Mouse (Mus musculus): ENCODE results near the gene Ubxn11. TPM values are rescaled to one million over a fixed set of nuclear protein-coding genes. Genes with fewer than 3 reads are reported as not detected.

Gene Ubxn11
- 10.0 TPM for polyA plus RNA-seq (2021)

DNA sequence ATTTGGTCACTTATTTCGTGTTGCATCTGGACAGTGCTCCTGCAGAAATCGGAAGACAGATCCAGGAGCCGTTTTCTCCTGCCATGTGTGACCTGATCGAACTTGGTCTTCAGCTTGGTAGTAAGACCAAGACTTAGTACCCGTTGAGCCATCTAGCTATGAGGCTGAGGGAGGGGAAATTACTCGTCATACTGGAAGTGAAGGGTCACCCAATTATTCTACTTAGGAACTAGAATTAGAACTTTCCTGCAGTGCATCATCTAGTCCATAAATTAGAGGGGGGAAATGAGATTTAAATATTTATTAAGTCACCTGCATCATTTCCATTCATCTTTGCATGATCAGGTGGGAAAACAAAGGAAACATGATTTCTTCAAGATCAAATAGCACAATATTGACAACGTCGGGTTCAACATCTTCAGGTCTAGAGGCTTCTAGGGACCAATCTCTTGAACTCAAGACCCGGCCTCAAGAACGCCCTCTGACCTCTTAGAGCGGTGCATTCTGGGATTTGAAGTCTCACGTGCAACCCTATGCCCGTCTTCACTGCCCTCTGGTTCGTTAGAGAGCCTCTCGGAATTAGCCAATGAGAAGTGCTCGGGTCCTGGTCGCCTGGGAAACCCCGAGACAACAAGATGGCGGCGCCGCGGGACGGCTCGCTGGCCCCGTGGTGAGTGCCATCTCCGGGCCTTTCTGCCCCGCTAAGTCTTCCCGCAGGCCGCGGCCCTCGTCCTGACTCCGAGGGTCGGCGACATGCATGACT is at the start of gene Ubxn11:
Gene Ubxn11, plus strand, starts transcription at position 592 of the 763 bp plus-strand sequence.
- CTCF ChIA-PET: no interaction called here
- POLR2A ChIA-PET: no interaction called here
- DNase-seq (ENCODE audit: low read depth, low spot score) (no peak), ATAC-seq (peak; percentile 90)
- H3K27me3 ChIP-seq: no peaks in the 10 kb centered on the region
- TF ChIP-seq CTCF (IDR thresholded peaks at IDR 0.05): no peak
- in situ Hi-C loops (cut with MboI; ENCODE audit: low pct_unique_long_range_greater_than_20kb): no loop called here

DNA sequence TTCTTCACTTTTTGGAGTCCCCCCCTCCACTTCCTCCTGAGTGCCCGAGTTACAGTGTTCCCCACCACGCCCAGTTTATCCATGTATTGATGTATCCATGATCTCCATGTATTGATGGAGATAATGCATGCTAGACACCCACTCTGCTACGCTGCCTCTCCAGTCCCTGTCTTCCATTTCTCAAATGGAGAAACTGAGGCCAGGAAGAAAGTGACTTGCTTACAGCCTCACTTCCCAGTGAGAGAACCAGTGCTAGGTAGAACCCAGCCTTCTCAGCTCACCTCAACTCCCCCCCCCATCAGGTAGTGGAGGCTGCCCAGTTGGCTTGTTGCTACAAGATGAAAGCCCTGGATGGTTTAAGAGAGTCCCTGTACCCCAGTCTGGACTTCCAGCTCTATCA is 48.8 kb upstream of the Ubxn11 start, which contains the start of gene Zfp683:
Gene Zfp683, plus strand, starts transcription at position 301 of the 400 bp plus-strand sequence.
- in situ Hi-C loops (cut with MboI; ENCODE audit: low pct_unique_long_range_greater_than_20kb): no loop called here
- TF ChIP-seq CTCF (IDR thresholded peaks at IDR 0.05): no peak
- DNase-seq (ENCODE audit: low read depth, low spot score): no peak

DNA sequence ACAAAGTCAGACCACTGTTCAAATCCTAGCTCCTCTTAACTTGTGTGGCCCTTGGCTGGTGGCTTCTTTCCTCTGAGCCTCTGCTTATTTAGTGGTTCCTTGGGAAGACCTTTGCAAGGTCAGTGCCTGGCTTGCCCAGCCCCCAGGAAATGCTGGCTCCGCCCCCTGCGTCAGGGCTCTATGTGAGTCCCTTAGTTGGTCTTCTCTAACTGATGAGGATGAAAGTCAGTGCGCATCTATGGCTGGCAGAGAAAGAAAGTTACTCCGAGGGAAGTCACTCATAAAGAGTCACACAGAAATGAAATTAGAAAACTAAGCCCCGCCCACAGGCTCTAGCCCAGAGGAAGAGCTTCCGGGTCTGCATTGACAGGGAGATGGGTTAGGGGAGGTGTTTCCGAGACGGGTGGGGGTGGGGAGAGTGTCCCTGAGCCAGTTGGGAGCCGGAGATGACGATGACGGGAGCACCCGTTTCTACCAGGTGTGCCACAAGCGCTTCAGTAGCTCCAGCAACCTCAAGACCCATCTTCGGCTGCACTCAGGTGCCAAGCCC is 44.1 kb upstream of the Ubxn11 start:
- no peaks in the 10 kb centered on the region for H3K27me3 ChIP-seq
- POLR2A ChIA-PET: no interaction called here
- no peak for TF ChIP-seq CTCF (IDR thresholded peaks at IDR 0.05)
- CTCF ChIA-PET: no interaction called here
- in situ Hi-C loops (cut with MboI; ENCODE audit: low pct_unique_long_range_greater_than_20kb): no loop called here
- ATAC-seq (no peak), DNase-seq (ENCODE audit: low read depth, low spot score) (no peak)

More for the DNA sequence above, 48.8 kb upstream of the Ubxn11 start, which contains the start of gene Zfp683:
- H3K27me3 ChIP-seq: no peaks in the 10 kb centered on the region
- ChIA-PET POLR2A (no interaction called here), CTCF (no interaction called here)
- ATAC-seq: no peak

DNA sequence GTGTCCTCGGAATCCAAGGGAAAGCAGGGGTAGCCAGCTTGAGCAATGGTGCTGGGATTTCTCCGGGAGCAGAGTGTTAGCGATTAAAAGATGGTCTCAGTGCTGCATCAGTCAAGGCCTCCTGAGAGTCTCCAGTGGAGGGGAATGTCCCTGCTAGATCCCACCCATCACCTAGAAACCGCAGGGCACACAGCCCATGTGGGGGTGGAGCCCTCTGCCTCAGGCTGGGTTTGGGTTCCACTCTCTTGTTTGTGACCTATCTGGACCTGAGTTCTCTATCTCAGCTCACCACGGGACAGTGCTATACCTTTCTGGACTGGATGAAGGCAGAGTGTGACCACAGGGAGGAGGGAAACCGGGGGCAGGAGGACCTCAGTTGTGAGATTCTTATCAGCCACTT is 43.5 kb upstream of the Ubxn11 start:
- POLR2A ChIA-PET: no interaction called here
- H3K27me3 ChIP-seq: no peaks in the 10 kb centered on the region
- DNase-seq (ENCODE audit: low read depth, low spot score): no peak
- ATAC-seq: no peak
- CTCF ChIA-PET: no interaction called here
- TF ChIP-seq CTCF (IDR thresholded peaks at IDR 0.05): no peak
- in situ Hi-C loops (cut with MboI; ENCODE audit: low pct_unique_long_range_greater_than_20kb): no loop called here

DNA sequence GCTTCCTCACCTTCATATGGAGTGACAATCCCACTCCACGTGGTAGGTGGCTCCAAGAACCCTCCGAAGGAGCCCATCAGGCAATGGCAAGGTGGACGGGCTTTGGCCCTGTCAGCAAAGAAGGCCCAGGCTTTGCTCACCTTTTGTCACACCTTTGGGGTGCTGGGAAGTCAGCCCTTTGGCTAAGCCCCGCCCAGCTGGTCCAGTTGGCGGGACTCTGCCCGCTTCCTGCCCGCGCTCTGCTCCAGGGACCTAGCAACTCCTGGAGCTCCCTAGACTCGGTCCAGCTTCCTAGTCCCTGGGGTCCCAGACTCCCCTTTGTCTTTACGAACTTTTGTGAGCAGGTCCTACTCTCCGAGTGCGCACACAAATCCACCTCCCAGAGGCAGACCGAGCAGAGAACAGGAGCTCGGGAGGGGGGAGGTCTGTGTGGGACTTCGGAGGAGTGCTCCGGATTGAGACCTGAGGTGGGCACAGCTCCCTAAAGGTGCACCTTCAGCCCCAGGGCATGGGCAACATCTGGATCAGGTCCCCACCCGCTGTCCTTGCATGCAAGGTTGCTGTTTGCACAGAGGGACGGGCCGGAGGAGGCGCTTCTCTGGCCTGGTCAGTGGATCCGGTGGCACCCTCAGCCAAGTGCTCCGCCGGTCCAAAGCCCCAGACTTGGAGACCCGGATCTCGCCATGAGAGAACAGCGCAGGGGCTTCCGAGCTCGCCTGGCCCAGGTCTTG is 42.1 kb upstream of the Ubxn11 start, which contains the start of gene Crybg2:
Gene Crybg2, plus strand, starts transcription at position 681 of the 731 bp plus-strand sequence.
- POLR2A ChIA-PET: no interaction called here
- no peaks in the 10 kb centered on the region for H3K27me3 ChIP-seq
- TF ChIP-seq CTCF (IDR thresholded peaks at IDR 0.05): no peak
- DNase-seq (ENCODE audit: low read depth, low spot score) (no peak), ATAC-seq (no peak)
- CTCF ChIA-PET: no interaction called here
- in situ Hi-C loops (cut with MboI; ENCODE audit: low pct_unique_long_range_greater_than_20kb): no loop called here

DNA sequence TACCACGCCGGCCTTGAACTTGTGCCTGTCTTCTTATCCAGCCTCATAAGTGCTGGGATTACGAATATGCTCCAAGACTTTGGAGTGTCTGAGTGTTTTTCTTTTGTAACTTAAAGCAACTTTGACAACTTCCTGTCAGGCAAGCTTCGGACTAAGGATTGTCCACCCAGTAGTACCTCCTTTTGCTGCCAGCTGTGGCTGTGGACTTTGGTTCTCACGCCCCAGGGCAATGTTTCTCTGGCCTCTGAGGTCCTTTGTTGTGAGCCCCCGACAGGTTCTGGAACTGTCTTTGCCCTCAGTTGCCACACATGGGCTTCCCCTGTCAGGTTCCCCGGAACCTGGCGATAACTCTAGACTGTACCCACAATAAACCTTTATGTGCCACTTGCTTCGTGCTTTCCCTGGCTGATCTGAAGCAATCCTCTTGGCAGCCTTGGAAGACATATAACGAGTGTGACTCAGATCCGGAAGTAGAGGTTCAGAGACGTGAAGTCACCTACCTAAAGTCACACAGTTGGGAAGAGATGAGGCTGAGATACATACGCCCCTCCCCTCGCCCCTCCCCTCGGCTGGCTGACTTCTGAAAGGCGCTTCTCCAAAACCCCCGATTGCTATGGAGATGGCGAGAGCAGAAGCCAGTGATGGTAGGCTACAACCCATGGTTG is 41.1 kb upstream of the Ubxn11 start:
- H3K27me3 ChIP-seq: no peaks in the 10 kb centered on the region
- no peak for DNase-seq (ENCODE audit: low read depth, low spot score)
- TF ChIP-seq CTCF (IDR thresholded peaks at IDR 0.05): no peak
- ChIA-PET CTCF (no interaction called here), POLR2A (no interaction called here)
- ATAC-seq: no peak
- in situ Hi-C loops (cut with MboI; ENCODE audit: low pct_unique_long_range_greater_than_20kb): no loop called here

- no peak for DNase-seq (ENCODE audit: low read depth, low spot score)
- POLR2A ChIA-PET: no interaction called here
- no peaks in the 10 kb centered on the region for H3K27me3 ChIP-seq
- ATAC-seq: no peak
- CTCF ChIA-PET: no interaction called here
- no peak for TF ChIP-seq CTCF (IDR thresholded peaks at IDR 0.05)
- in situ Hi-C loops (cut with MboI; ENCODE audit: low pct_unique_long_range_greater_than_20kb): no loop called here
Measured at GRCm38 (mm10) chr4:134061944-134062446, 40.4 kb upstream of the Ubxn11 start.

- POLR2A ChIA-PET: no interaction called here
- in situ Hi-C loops (cut with MboI; ENCODE audit: low pct_unique_long_range_greater_than_20kb): no loop called here
- no peak for TF ChIP-seq CTCF (IDR thresholded peaks at IDR 0.05)
- CTCF ChIA-PET: no interaction called here
- ATAC-seq (no peak), DNase-seq (ENCODE audit: low read depth, low spot score) (no peak)
- H3K27me3 ChIP-seq: no peaks in the 10 kb centered on the region
Measured at GRCm38 (mm10) chr4:134062561-134062960, 39.8 kb upstream of the Ubxn11 start.

GRCm38 (mm10) chr4:134065431-134066004 is 36.9 kb upstream of the Ubxn11 start:
- no peak for ATAC-seq
- H3K27me3 ChIP-seq: no peaks in the 10 kb centered on the region

GRCm38 (mm10) chr4:134067383-134067782 is 35.0 kb upstream of the Ubxn11 start:
- ChIA-PET CTCF (no interaction called here), POLR2A (no interaction called here)
- DNase-seq (ENCODE audit: low read depth, low spot score) (no peak), ATAC-seq (no peak)
- TF ChIP-seq CTCF (IDR thresholded peaks at IDR 0.05): no peak
- in situ Hi-C loops (cut with MboI; ENCODE audit: low pct_unique_long_range_greater_than_20kb): no loop called here
- H3K27me3 ChIP-seq: no peaks in the 10 kb centered on the region

More at GRCm38 (mm10) chr4:134065431-134066004, 36.9 kb upstream of the Ubxn11 start:
- DNase-seq (ENCODE audit: low read depth, low spot score): no peak
- ChIA-PET POLR2A (no interaction called here), CTCF (interaction anchor here (1.4 kb wide), 1 partner anchor 22 kb away, joined by 3 read pairs; no protein-coding TSS in a partner anchor)
- no peak for TF ChIP-seq CTCF (IDR thresholded peaks at IDR 0.05)
- in situ Hi-C loops (cut with MboI; ENCODE audit: low pct_unique_long_range_greater_than_20kb): no loop called here

Measured in Patski (cell line).